Mouse (Mus musculus): Measurements from ENCODE around the gene Slc45a1. TPM values are rescaled to one million over a fixed set of nuclear protein-coding genes. Genes with fewer than 3 reads are reported as not detected.
A peak's percentile ranks its signal among the peaks of the same experiment; 100 is the strongest.

Gene Slc45a1
- total RNA-seq (2022): 1 to 10 TPM in 3 of 4 experiments, under 1 TPM in 1; 0.70 to 1.4 (median 1.2) TPM

DNA sequence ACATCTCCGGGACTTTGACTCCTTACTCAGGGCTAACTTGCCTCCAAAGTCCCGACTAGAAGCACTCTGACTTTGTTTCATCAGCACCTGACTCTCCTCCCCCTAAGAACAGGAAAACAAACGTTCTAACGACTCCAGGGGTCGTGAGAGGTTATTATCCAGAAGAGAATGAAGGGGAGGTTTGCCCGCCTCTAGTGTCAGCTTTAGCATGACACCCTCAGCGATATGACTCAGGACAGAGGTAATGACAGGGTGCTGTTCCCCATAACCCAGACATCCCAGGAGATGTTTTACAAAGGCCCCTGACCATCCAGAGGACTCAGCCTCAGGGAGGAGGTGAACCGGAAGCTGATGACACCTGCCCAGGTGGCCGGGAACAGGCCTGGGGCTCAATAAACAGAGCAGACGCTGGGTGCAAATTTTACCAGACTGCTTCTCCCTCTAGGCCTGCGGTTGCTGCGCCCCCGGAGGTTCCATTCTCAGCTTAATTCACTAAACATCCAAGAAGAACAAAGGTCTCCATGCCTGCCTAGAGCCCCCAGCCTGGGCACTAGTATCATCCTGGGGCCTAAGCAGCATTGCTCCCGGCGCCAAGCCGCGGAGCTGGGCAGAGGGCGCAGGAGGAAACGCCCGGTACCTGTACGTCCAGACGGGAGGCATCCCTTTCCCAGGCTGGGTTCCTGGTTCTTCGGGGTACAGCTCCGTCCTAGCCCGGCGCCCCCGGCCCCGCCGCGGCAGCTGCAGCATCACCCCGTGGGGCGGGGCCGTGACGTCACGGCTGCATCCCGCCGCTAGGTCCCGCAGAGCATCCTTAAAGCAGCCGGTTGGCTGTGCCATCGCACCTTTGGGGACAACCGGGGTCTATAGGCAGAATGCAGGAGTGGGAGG is at the start of gene Slc45a1:
Gene Slc45a1 (minus strand): TSS at position 785 of the 888 bp plus-strand sequence.
- no peak for DNase-seq

DNA sequence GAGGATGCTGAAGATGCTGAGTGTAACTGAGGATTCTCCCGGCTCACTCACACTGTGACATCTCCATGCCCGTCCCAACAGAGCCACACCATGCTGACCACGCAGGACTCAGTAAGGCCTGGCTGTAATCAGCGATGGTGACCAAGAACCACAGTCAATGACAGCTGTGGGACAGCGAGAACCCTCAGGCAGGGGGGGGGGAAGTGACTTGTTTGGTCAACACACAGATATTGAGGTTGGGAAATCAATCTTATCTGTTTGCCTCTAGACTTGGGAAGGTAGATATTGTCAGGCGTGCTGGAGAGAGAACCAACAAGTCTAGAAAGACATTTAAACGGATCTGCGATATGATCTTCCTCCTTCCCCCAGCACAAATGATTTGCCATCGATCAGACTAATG is 48.9 kb upstream of the Slc45a1 start:
- no peak for DNase-seq

DNA sequence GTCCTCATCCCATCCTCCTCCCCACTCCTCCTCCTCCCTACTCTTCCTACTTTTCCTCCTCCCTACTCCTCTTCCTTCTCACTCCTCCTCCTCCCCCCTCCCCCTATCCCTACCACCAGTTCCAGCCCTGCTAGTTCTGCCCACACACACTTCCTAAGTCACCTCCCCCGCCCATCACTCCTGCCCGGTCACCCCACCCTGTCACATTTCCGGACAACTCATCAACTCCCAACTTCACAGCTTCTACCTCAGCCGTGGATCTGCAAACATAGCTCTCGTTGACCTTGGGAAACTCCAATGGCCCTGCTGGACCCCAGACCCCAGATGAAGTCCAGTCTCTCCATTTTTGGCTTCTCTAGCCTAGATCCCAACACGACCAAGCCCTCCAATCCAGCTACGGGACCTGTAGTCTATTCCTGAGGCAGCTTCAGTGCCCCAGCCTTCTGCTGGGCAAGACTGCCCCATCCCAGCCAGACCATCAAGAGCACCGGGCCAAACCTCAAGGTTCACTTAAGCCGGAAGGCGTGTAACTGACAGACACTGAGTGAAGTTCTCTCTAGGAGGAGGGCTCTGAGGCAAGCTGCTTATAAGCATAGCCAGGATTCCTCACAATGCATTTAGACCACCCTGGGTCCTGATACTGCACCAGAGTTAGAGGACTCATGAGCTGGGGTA is 42.6 kb upstream of the Slc45a1 start:
- DNase-seq: no peak

DNA sequence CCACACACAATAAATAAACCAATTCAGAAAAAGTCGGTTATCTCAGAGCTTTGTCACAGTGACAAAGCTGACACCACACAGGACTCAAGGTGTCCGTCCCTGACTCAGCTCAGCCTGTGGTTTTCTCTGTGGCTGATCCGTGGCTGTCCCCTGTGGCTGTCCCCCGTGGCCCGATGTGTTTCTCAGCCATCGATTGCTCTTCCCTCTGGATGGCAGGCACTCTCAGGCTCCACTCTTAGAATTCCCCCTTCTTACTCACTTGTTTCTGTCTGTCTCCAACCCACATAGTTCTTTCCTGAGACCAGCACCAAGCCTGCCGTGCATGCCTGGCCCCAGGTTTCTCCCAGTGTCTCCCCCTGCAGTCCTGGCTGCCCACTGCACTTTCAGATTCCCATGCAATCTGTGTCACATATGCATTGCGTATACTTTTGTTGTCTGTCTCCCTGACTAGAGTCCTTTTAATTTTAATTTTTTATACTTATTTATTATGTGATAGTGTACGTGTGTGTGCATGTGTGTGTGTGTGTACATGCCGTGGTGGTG is 41.0 kb upstream of the Slc45a1 start:
- DNase-seq: no peak

DNA sequence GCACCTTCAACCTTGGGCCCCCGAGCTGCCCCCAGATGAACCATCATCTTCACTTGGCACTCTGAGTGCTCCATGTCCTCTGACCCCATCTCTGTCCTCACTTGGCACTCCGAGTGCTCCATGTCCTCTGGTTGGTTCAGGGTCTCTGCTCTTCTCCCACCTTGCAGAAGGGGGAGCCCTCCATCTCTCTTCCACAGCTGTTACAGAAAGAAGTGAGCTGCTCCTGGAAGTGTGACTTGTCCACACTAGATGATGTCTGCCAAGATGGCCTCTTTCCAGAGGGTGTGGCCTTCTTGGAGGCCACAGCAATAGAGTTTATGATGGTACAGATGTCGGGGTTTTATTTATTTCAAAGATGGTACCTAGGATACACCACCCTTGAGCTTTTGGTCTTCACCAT is 38.8 kb upstream of the Slc45a1 start:
- DNase-seq: peak; percentile 49

DNA sequence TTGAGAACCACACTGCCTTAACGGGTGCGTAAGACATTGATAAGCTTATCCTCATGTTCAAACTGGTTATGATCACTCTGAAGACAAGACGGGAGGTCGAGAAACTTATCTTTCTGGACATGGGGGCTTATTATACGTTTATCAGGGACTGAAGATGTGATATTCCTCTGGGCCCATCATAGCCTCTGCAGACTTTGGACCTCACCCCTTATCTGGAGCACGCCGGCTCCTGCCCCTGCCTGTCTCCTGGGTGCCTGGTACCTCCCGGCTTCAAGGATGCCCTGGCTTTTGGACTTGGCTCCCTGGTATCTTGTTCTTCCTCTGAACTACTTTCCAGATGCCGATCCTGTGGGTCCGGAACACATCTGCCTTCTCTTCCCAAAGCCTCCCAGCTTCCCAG is 37.6 kb upstream of the Slc45a1 start:
- no peak for DNase-seq

DNA sequence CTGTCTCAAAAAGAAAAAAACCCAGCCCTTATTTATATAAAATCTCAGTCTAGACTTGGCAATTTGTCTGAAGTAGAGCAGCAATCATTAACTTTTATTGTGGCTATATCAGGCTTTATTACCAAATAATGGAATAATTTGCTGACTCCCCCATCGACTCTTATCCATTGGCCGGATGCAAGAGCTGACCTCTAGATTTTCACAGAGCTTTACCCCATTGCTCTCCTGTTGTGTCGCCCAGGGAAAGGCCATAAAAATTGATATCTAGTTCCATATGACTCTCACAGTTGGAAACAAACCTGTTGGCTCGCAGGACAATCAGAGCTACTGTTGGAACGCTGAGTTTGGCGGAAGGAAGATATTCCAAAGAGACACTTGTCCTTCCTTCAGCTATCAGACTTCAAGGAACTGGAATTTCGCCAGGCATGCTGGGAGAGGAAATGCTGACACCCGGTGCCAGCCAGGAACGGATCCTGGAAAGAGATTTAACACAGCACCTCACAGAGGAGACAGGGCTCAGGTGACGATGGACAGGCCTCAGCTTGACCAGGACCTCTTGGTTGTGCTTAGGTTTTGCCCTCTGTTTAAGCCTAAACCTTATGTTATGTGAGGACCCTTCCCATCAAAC is 35.3 kb upstream of the Slc45a1 start:
- no peak for DNase-seq

DNA sequence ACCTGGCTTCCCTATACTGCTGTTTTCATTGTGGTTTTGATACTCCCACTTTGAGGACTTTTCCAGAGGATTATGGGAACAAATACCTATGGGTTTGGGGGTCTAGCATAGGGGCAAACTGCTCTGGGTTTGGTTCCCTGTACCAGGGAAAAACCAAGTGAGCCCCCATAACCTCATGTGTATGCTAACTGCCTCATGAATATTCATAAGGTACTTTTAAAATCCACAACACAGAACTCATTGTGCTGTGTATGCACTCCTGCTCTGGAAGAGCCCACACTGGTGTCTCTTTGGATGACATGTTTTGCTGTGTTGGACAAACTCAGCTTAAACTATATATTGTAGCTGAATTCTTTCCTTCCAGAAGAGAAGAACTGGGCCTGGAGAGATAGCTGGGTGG is 34.6 kb upstream of the Slc45a1 start:
- DNase-seq: no peak

DNA sequence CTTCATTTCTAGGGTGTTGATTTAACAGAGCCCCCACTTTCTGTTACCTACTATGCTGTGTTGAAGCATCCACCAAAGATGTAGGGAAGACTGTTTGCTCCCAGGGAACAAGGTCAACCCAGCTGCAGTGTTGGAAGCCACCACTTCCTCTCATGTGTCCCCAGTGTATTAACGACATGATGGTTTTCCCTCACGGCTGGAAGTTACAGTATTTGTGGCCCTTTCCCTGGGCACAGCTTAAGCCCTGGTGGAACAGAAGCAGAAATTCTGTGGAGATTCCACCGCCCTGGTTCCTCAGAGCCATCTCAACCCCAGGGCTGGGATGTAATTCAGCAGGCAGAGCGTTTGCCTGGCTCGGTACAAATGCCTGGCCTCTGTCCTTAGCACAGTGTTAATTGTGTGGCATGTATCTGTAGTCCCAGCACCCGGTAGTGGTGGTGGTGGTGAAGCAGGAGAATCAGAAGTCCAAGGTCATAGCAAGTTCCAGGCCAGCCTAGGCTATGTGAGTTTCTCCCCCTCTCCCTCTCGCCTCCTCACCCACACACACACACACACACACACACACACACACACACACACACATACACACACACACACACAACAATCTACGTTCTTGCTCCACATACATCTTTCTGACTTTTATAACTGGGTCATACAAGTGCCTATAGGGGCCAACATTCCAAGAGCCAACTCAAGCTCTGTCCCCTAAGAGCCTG is 34.0 kb upstream of the Slc45a1 start:
- DNase-seq: no peak

DNA sequence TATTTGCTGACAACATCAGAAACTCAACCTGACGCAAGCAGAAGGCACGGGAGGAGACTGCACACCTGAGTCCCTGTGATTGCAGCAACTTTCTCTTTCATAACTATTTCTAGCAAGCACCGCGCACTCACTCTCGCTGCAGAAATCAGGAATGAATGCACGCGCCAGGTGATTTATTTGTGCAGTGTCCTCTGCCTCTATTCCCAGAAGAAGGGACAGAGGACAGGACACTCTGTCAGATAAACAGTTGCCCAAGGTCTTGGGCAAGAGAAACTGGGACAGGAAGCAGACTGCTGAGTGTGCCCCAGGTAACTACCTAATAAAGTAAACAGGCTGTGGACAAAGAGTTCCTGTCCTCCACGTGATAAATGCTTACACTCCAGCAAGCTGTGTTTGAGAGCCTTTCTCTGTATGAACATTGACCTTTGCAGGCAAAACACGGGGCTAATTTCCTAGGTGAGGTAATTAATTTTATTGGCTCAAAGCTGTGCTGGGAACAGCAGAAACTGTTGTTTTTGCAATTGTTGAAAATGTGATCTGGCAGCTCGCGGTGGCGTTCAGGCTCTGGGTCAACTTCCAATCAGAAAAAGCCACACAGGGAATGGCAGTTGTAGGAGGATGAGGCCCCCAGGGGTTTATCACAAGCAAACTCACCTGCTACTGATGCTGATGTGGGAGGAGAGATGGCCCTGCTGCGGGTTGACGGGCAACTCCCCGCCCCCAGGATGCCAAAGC is 33.2 kb upstream of the Slc45a1 start:
- DNase-seq: peak; percentile 40

DNA sequence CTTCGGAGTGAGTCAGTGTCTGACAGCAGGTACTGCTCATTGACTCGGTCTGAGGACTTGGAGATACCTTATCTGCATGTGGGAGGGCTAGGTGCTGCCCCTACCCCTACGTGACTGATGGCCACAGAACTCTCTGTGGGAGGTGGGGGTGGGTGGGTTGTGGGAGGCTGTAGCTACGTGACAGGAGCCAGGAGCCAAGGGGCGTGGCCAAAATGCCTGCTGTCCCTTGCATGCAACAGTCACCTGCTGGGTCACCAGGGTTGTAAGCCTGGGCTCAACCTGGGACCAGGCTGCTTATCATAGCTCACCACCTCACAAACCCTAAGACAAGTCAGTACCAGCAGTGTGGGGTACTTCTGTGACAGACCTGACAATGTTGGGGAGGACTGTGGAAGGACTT is 28.4 kb upstream of the Slc45a1 start:
- DNase-seq: no peak

DNA sequence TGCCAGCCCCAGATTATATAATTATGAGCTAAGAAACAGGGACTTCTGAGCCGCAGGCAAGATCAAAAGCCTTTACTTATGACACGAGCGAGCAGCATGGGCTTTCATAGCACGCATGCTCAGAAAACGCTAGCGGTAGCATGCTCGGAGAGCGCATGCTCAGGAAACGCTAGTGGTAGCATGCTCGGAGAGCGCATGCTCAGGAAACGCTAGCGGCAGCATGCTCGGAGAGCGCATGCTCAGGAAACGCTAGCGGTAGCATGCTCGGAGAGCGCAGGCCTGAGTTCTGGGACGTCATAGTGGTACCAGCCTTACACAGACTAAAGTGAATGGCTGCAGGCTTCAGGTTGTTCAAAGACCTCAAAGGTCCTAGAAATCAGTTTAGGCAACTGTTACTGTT is 26.8 kb upstream of the Slc45a1 start:
- DNase-seq: no peak

DNA sequence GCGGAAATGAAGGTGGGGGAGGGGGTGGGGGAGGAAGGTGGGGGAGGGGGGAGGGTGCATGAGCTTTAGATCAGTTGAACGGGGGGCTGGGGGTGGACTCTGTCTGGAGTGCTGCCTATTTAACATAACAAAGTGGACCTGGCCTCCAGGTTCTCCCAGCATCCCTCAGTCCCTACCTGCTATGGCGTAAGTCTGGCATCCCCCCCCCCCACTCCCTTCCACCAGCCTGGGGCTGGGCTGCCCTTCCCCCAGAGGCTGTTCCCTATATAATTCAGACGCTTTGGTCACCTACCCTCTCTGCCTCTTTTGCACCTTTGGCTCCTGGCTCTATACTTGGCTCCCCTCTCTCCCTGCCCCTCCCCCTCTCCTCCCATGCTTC is 25.9 kb upstream of the Slc45a1 start:
- no peak for DNase-seq

DNA sequence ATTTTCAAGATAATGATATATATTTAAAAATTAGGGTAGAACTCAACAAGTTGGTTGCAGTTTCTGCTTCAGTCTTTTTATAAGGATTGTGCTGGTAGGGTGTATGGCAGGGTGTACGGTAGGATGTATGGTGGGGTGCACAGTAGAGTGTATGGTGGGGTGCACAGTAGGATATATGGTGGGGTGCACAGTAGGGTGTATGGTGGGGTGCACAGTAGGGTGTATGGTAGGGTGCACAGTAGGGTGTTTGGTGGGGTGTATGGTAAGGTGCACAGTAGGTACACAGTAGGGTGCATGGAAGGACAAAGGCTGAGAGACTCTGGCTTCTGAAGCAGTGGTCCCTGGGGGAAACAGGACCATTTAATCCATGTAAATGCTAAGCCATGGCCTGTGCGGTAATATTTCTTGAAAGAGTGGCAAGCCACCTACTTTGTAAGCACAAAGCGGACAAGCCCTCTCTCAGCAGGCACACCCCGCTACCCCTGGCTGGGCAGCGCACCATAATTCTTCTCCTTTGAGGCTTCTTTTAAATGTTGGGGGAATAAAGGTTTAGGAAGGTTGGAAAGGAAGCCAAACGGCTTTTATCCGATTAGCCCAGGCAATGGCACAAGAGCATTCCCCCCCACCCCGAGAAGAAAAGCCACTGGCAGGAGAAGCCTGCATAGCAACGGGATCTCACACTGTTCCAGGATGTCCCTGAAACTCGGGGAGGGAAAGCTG is 25.3 kb upstream of the Slc45a1 start:
- DNase-seq: no peak

DNA sequence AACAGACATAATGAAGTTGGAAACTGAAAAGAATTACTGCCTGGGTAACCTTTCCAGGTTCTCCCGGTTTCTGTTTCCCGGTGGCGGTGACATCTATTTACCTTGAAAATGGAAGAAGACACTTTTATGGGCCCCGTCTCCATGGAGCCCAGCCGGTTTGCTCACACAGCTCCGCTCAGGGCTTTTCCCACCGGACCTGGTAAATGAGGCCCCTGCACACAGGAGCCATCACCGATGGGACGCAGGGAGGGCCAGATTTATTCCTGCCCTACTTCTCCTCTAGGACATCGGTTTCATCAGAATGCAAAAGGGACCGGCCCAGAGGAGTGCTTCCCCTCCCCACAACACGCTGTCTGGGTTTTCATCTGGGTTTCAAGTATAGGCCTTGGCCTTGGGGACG is 24.1 kb upstream of the Slc45a1 start:
- DNase-seq: no peak

DNA sequence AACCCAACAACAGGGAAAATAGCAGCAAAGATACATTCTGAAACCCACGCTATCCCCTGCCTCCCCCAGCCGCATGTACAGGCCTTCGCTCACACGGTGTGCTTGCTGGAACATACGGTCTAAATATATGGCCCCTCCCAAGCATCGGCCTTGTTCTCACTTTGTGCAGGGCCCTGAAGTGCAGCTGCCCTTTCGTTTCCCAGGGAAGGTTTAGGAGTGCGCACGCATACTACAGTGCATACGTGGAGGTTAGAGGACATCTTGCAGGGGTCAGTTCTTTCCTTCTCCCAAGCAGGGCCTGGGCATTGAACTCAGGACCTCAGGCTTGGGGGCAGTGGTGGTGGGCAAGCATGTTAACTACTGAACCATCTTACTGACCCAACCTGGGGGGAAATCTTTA is 23.3 kb upstream of the Slc45a1 start:
- DNase-seq: no peak

DNA sequence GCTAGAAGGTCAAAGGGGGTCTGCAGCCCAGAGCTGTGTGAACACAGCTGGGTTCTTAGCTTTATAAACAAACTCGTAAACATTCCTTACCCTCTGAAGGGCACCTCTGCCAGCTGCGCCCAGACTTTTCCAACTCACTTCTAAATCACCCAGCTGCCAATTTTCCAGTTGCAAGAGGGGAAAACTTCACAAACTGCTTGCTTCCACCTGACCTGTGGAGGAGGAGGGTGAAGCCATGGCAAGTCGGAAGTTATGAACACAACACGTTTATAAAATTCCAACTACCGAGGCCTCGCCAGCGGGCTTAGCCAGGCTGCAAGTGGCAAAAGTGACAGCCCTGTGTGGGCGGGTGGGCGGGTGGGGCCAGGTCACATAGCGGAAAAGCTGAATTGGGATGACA is 13.8 kb upstream of the Slc45a1 start:
- DNase-seq: no peak

DNA sequence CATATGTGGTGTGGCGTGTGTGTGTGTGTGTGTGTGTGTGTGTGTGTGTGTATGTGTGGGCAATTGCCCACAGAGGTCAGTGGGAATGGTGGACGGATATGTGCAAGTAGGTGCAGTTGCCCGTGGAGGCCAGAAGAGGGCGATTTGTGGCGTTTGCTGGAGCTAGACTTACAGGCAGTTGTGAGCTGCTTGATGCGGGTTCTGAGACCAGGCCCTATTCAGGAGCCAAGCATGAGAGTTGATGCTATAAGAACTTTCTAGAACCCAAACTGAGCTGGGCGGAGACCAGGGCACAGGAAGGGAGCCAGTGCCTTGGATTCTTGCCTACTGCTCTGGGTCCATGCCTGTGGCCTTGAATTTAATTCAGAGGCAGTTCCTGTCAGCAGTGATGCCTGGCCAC is 12.8 kb upstream of the Slc45a1 start:
- DNase-seq: no peak

DNA sequence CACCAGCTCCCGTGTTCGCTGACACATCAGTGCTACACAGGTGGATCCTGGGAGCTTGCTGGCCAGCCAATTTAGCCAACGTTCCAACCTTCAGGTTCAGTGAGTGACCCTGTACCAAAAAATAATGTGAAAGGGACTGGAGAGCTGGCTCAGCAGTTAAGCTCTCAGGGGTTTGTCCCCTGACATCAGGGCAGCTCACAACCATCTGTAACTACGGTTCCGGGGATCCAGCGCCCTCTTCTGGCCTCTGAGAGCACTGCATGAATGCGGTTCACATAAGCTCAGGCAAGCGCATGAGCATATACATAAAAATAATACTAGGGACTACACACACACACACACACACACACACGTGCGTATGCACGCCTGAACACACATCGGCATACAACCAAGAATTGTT is 11.2 kb upstream of the Slc45a1 start:
- DNase-seq: no peak

DNA sequence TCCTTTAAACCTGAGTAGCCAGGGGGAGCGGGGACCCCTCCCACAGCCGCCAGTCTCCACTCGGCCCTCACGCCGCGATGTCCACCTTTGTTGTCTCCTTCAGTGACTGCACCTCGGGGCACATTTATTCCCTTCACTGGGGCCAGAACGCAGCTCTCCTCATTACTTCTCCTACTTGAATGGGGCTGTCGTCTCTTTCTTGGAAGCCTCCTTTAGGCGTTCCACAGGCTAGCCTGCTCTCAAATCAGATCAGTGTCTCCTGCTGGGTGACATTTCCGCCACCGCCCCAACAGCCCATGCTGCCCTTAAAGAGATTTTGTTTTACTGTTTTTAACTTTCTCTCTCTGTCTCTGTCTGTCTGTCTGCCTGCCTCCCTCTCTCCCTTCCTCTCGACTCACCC is 9.9 kb upstream of the Slc45a1 start:
- no peak for DNase-seq

DNA sequence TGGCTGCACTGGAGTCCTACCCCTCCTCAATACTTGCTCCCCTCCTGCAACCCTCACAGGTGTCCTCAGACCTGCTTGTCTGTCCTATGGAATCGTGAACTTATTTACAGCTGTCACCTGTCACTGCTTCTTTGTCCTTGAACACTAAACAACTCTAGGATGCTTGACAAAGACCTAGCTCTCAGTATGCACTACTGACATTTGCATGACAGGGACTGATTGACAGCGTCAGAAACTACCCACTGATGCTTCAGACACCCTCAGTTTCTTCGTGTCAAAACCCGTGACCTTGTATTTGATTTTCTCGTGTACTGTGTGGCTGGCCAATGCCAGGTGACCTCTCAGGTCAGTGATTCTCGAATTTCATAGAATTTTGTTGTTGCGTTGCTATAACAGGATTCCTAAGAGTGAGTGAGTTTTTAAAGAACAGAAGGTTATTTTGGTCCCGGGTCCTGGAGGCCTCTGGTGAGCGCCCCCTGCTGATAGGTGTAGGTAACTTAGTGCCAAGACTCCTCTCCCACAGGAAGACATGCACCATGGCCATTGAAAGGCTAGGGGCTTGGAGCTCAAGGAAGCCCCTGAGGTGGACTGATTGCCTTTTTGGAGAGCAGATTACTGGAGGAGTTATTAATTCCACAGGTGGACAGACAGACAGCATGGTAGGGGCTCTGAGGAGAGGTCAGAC is 8.1 kb upstream of the Slc45a1 start:
- no peak for DNase-seq
